Mouse (Mus musculus): ENCODE measurements around the gene Ppp1ca. TPM values are rescaled to one million over a fixed set of nuclear protein-coding genes. Genes with fewer than 3 reads are reported as not detected.

The Ppp1ca gene
- polyA plus RNA-seq, 1 experiment from 2014 or later, result 520 TPM

DNA sequence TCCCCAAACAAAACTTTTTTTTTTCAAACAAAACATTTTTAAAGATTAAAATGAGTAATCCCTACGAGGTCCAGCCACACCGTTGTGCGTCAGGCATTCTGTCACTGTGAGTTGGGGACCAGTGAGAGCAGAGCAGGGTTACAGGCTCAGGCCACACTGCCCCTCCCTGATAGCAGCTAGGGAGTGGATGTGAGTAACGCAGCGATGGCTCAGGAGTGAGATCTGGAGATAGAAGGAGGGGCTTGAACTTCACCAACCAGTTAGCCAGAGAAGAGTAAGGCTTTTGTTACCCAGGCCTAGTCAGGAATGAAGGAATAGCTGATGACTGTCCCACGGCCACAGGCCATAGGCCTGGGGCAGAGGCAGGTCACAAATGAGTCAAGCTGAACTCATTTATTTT lies 52.9 kb downstream of the Ppp1ca start:
- no peaks in the 10 kb centered on the region for H3K4me1 ChIP-seq (ENCODE audit: control insufficient read depth, insufficient read depth, low read length)
- WGBS, result 84% methylated on average over 6 of the region's 6 CpGs
- no peaks in the 10 kb centered on the region for H3K36me3 ChIP-seq (ENCODE audit: control insufficient read depth, insufficient read depth, low read length)
- ATAC-seq, result no peak
- H3K4me3 ChIP-seq (ENCODE audit: low read depth, low read length), result no peak overlapping the region
- no peaks in the 10 kb centered on the region for H3K9me3 ChIP-seq (replicated peaks; ENCODE audit: control insufficient read depth, low read length, poor library complexity, severe bottlenecking)
- H3K27me3 ChIP-seq (ENCODE audit: control insufficient read depth, insufficient read depth, low read depth, low read length), result no peaks in the 10 kb centered on the region
- no peak overlapping the region for H3K4me2 ChIP-seq (ENCODE audit: low read length)
- no peak overlapping the region for H3K27ac ChIP-seq (ENCODE audit: low read length)
- H3K9ac ChIP-seq (ENCODE audit: low read depth, low read length), result no peak overlapping the region

Small RNAs within 50 kb of the gene (microRNA-seq; reads per million reads assigned to microRNA genes)
- not detected for gene Gm26115

Other genes with a start within 250 kb of the Ppp1ca start
- gene Aldh3b3, start 233.4 kb upstream of the Ppp1ca start, polyA plus RNA-seq (2015; fragmentation: Nextera tagmentation; extraction: Ambion mirVana), result not detected in 2 replicates
- 0.60 and 0.82 TPM in 2 replicates for gene Aldh3b2, start 219.7 kb upstream of the Ppp1ca start, polyA plus RNA-seq (2015; fragmentation: Nextera tagmentation; extraction: Ambion mirVana)
- 1.0 and 1.8 TPM in 2 replicates for gene Acy3, start 205.5 kb upstream of the Ppp1ca start, polyA plus RNA-seq (2015; fragmentation: Nextera tagmentation; extraction: Ambion mirVana)
- gene Tbx10, start 199.3 kb upstream of the Ppp1ca start, polyA plus RNA-seq (2015; fragmentation: Nextera tagmentation; extraction: Ambion mirVana), result not detected in 2 replicates
- gene Nudt8, start 191.5 kb upstream of the Ppp1ca start, polyA plus RNA-seq (2015; fragmentation: Nextera tagmentation; extraction: Ambion mirVana), result 24.5 and 28.8 TPM in 2 replicates
- gene Gm49405, start 191.4 kb upstream of the Ppp1ca start, polyA plus RNA-seq (2015; fragmentation: Nextera tagmentation; extraction: Ambion mirVana), result 6.4 and 6.6 TPM in 2 replicates
- gene Doc2g, start 188.8 kb upstream of the Ppp1ca start, polyA plus RNA-seq (2015; fragmentation: Nextera tagmentation; extraction: Ambion mirVana), result 8.1 and 9.2 TPM in 2 replicates
- 234 and 247 TPM in 2 replicates for gene Ndufv1, start 179.3 kb upstream of the Ppp1ca start, polyA plus RNA-seq (2015; fragmentation: Nextera tagmentation; extraction: Ambion mirVana)
- 534 and 577 TPM in 2 replicates for gene Gstp1, start 154.1 kb upstream of the Ppp1ca start, polyA plus RNA-seq (2015; fragmentation: Nextera tagmentation; extraction: Ambion mirVana)
- 1.3 and 5.2 TPM in 2 replicates for gene Gstp2, start 146.0 kb upstream of the Ppp1ca start, polyA plus RNA-seq (2015; fragmentation: Nextera tagmentation; extraction: Ambion mirVana)
- not detected in 2 replicates for gene Gstp3, start 132.5 kb upstream of the Ppp1ca start, polyA plus RNA-seq (2015; fragmentation: Nextera tagmentation; extraction: Ambion mirVana)
- 0.44 TPM in 1 of 2 replicates, not detected in the other for gene Cabp2, start 110.5 kb upstream of the Ppp1ca start, polyA plus RNA-seq (2015; fragmentation: Nextera tagmentation; extraction: Ambion mirVana)
- 83.1 and 83.2 TPM in 2 replicates for gene Cdk2ap2, start 94.9 kb upstream of the Ppp1ca start, polyA plus RNA-seq (2015; fragmentation: Nextera tagmentation; extraction: Ambion mirVana)
- 105 and 113 TPM in 2 replicates for gene Pitpnm1, start 92.1 kb upstream of the Ppp1ca start, polyA plus RNA-seq (2015; fragmentation: Nextera tagmentation; extraction: Ambion mirVana)
- 92.9 and 102 TPM in 2 replicates for gene Aip, start 66.2 kb upstream of the Ppp1ca start, polyA plus RNA-seq (2015; fragmentation: Nextera tagmentation; extraction: Ambion mirVana)
- 0.09 TPM in 1 of 2 replicates, not detected in the other for gene Gpr152, start 52.3 kb upstream of the Ppp1ca start, polyA plus RNA-seq (2015; fragmentation: Nextera tagmentation; extraction: Ambion mirVana)
- 0.24 and 0.48 TPM in 2 replicates for gene Cabp4, start 48.0 kb upstream of the Ppp1ca start, polyA plus RNA-seq (2015; fragmentation: Nextera tagmentation; extraction: Ambion mirVana)
- 102 and 119 TPM in 2 replicates for gene Coro1b, start 43.4 kb upstream of the Ppp1ca start, polyA plus RNA-seq (2015; fragmentation: Nextera tagmentation; extraction: Ambion mirVana)
- 0.28 TPM in 1 of 2 replicates, not detected in the other for gene Ptprcap, start 38.5 kb upstream of the Ppp1ca start, polyA plus RNA-seq (2015; fragmentation: Nextera tagmentation; extraction: Ambion mirVana)
- gene Rps6kb2, start 28.7 kb upstream of the Ppp1ca start, polyA plus RNA-seq (2015; fragmentation: Nextera tagmentation; extraction: Ambion mirVana), result 52.7 and 58.0 TPM in 2 replicates
- gene Carns1, start 16.6 kb upstream of the Ppp1ca start, polyA plus RNA-seq (2015; fragmentation: Nextera tagmentation; extraction: Ambion mirVana), result 5.2 and 6.7 TPM in 2 replicates
- 0.58 and 0.67 TPM in 2 replicates for gene Tbc1d10c, start 781 bp upstream of the Ppp1ca start, polyA plus RNA-seq (2015; fragmentation: Nextera tagmentation; extraction: Ambion mirVana)
- 24.1 and 25.0 TPM in 2 replicates for gene Rad9a, start 9.6 kb downstream of the Ppp1ca start, polyA plus RNA-seq (2015; fragmentation: Nextera tagmentation; extraction: Ambion mirVana)
- 0.40 and 0.68 TPM in 2 replicates for gene Clcf1, start 22.2 kb downstream of the Ppp1ca start, polyA plus RNA-seq (2015; fragmentation: Nextera tagmentation; extraction: Ambion mirVana)
- gene AC109138.7, start 22.3 kb downstream of the Ppp1ca start, polyA plus RNA-seq (2015; fragmentation: Nextera tagmentation; extraction: Ambion mirVana), result not detected in 2 replicates
- 18.5 and 19.2 TPM in 2 replicates for gene Pold4, start 39.8 kb downstream of the Ppp1ca start, polyA plus RNA-seq (2015; fragmentation: Nextera tagmentation; extraction: Ambion mirVana)
- gene Ssh3, start 77.1 kb downstream of the Ppp1ca start, polyA plus RNA-seq (2015; fragmentation: Nextera tagmentation; extraction: Ambion mirVana), result 14.7 and 19.6 TPM in 2 replicates
- gene Ankrd13d, start 91.1 kb downstream of the Ppp1ca start, polyA plus RNA-seq (2015; fragmentation: Nextera tagmentation; extraction: Ambion mirVana), result 55.6 and 65.7 TPM in 2 replicates
- gene Grk2, start 114.2 kb downstream of the Ppp1ca start, polyA plus RNA-seq (2015; fragmentation: Nextera tagmentation; extraction: Ambion mirVana), result 24.8 and 26.8 TPM in 2 replicates
- 32.1 and 33.8 TPM in 2 replicates for gene Kdm2a, start 206.2 kb downstream of the Ppp1ca start, polyA plus RNA-seq (2015; fragmentation: Nextera tagmentation; extraction: Ambion mirVana)
- gene Rhod, start 247.4 kb downstream of the Ppp1ca start, polyA plus RNA-seq (2015; fragmentation: Nextera tagmentation; extraction: Ambion mirVana), result 3.8 and 3.9 TPM in 2 replicates